Comparison of ENCODE assay signal across 9 mouse cellular contexts in the genomic region with DNA sequence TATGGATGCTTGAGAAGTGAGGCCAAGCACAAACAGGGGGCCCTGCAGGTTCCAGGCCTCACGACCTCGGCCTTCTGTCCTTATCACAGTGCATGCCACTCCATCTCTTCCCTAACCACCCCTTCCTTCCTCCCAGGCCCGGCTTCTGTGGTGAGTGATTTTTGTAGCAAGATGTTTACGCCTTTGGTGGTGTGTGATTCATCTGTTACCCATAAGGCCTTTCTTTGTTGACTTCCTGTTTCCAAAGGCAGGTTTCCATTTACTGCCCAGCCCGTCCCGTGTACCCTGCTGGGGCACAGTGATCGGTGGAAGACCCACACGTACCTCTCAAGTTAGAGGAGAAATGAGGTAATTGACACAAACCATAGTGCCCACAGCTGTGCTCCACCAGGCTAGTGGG. TPM values are rescaled to one million over a fixed set of nuclear protein-coding genes. Genes with fewer than 3 reads are reported as not detected.
A peak's percentile ranks its signal among the peaks of the same experiment; 100 is the strongest.
DNase-seq lines count a peak whose midpoint lies in the region; ATAC-seq and TF ChIP-seq lines count a peak whose summit lies in the region.
"Had no signal": no experiment of that assay in that cellular context is flagged by ENCODE, and none has a peak within 500 bp of the region (broad histone marks: within the 10 kb centered on the region; RNA-seq: fewer than 3 reads in every experiment).

No protein-coding gene starts in this region.

- H3K27me3 ChIP-seq in liver, embryonic 12.5 days (replicated peaks): no peaks in the 10 kb centered on the region
- H3K27me3 ChIP-seq in hindbrain, embryonic 16.5 days (replicated peaks; ENCODE audit: control insufficient read depth, insufficient read depth, low read length): no peaks in the 10 kb centered on the region
- no peaks in the 10 kb centered on the region for H3K27me3 ChIP-seq in cerebellum, adult 2 months (ENCODE audit: control insufficient read depth, insufficient read depth, low read length)
- H3K27me3 ChIP-seq: limb, embryonic 15.5 days had no signal

- H3K4me3 ChIP-seq in liver, embryonic 12.5 days: no peak overlapping the region
- no peak overlapping the region for H3K4me3 ChIP-seq in hindbrain, embryonic 16.5 days (ENCODE audit: low read length)
- no peak overlapping the region for H3K4me3 ChIP-seq in cerebellum, adult 2 months (replicated peaks; ENCODE audit: insufficient read depth, low read depth, low read length)
- H3K4me3 ChIP-seq: limb, embryonic 15.5 days had no signal

- H3K9ac ChIP-seq in liver, embryonic 12.5 days: no peak overlapping the region
- H3K9ac ChIP-seq in hindbrain, embryonic 16.5 days (ENCODE audit: low read depth, low read length): no peak overlapping the region
- H3K9ac ChIP-seq: limb, embryonic 15.5 days had no signal

- TF ChIP-seq POLR2A in cerebellum, adult 2 months (IDR thresholded peaks at IDR 0.05; ENCODE audit: borderline replicate concordance, insufficient read depth, low read length): no peak

- 14% methylated on average over 8 of the region's 8 CpGs for WGBS in liver, embryonic 12.5 days (ENCODE audit: insufficient replicate concordance)
- WGBS in hindbrain, embryonic 16.5 days: 81% methylated on average over 8 of the region's 8 CpGs
- 83% methylated on average over 8 of the region's 8 CpGs for WGBS in cerebellum, adult 2 months

- ATAC-seq in CD4-positive, CD25-positive, alpha-beta regulatory T cell, adult 4 months: peak; percentile 88
- ATAC-seq in liver, embryonic 12.5 days: peak; percentile 51
- peak; percentile 90 for ATAC-seq in neutrophil, adult 5-6 weeks (ENCODE audit: extremely low read depth, insufficient number of reproducible peaks, low FRiP score, poor library complexity, severe bottlenecking)
- ATAC-seq in hindbrain, embryonic 16.5 days: no peak

- no peaks in the 10 kb centered on the region for H3K9me3 ChIP-seq in liver, embryonic 12.5 days (replicated peaks)
- no peaks in the 10 kb centered on the region for H3K9me3 ChIP-seq in hindbrain, embryonic 16.5 days (ENCODE audit: control insufficient read depth, low read length)
- H3K9me3 ChIP-seq: limb, embryonic 15.5 days had no signal

- H3K27ac ChIP-seq in liver, embryonic 12.5 days: 0 out of 2 replicates have a peak overlapping the region, but pooled peaks have one; percentile 30
- no peak overlapping the region for H3K27ac ChIP-seq in hindbrain, embryonic 16.5 days (ENCODE audit: low read depth, low read length)
- no peak overlapping the region for H3K27ac ChIP-seq in cerebellum, adult 2 months (ENCODE audit: insufficient read depth, low read length)
- H3K27ac ChIP-seq: limb, embryonic 15.5 days had no signal

- H3K36me3 ChIP-seq in liver, embryonic 12.5 days: no peaks in the 10 kb centered on the region
- H3K36me3 ChIP-seq in hindbrain, embryonic 16.5 days (ENCODE audit: control insufficient read depth, insufficient read depth, low read length): no peaks in the 10 kb centered on the region
- H3K36me3 ChIP-seq: limb, embryonic 15.5 days had no signal

- H3K4me2 ChIP-seq in liver, embryonic 12.5 days: 0 out of 2 replicates have a peak overlapping the region, but pooled peaks have one; percentile 1
- no peak overlapping the region for H3K4me2 ChIP-seq in hindbrain, embryonic 16.5 days (ENCODE audit: low read length)
- H3K4me2 ChIP-seq: limb, embryonic 15.5 days had no signal

- TF ChIP-seq CTCF in cerebellum, adult 2 months (IDR thresholded peaks at IDR 0.05; ENCODE audit: borderline replicate concordance, insufficient read depth, low read depth, low read length): no peak

- DNase-seq in c-Kit-positive CD71-positive TER-119-positive erythroid progenitor cells, embryonic 14.5 days (ENCODE audit: low spot score): peak; percentile 8
- DNase-seq in gastrocnemius, postnatal 14 days: no peak
- DNase-seq in retina, embryonic 14.5 days (ENCODE audit: low spot score): no peak
- DNase-seq in cerebellum, adult 2 months: no peak

- peaks cover 24% of the 10 kb centered on the region for H3K4me1 ChIP-seq in liver, embryonic 12.5 days
- H3K4me1 ChIP-seq in hindbrain, embryonic 16.5 days (ENCODE audit: control insufficient read depth, insufficient read depth, low read depth, low read length): peaks cover 5% of the 10 kb centered on the region
- peaks cover 6% of the 10 kb centered on the region for H3K4me1 ChIP-seq in cerebellum, adult 2 months (ENCODE audit: control insufficient read depth, insufficient read depth, low read length)

- intact Hi-C loops in gastrocnemius, postnatal 14 days (cut with DNase I; ENCODE audit: low total_unique reads): no loop called here

RNA-seq across cellular contexts. Expression of a gene that starts 29.1 kb away (rescaled TPM):
- 1 to 10 TPM; 1.2 to 1.5 TPM for polyA plus RNA-seq in CD4-positive, CD25-positive, alpha-beta regulatory T cell, adult 4 months (2017; shearing (Covaris generic))
- 1.9 and 2.8 TPM in 2 replicates for polyA plus RNA-seq in liver, embryonic 12.5 days (2016; fragmentation: Nextera tagmentation; extraction: Ambion mirVana)
- total RNA-seq in neutrophil, adult 5-6 weeks (2017): 0.86 and 1.4 TPM in 2 replicates
- total RNA-seq in gastrocnemius, postnatal 14 days (2021): under 1 TPM in 1 of 2 experiments, not detected in 1; 0.23 TPM
- polyA plus RNA-seq in hindbrain, embryonic 16.5 days (2015; fragmentation: Nextera tagmentation; extraction: Ambion mirVana): 0.63 and 0.82 TPM in 2 replicates
- 0.13 and 0.29 TPM in 2 replicates for polyA plus RNA-seq in cerebellum, adult 2 months (2012; rRNA removed)

RNA-seq across cellular contexts. Expression of a gene that starts 29.4 kb away (rescaled TPM):
- polyA plus RNA-seq in CD4-positive, CD25-positive, alpha-beta regulatory T cell, adult 4 months (2017; shearing (Covaris generic)): 1 to 10 TPM; 1.8 to 2.6 TPM
- polyA plus RNA-seq in liver, embryonic 12.5 days (2016; fragmentation: Nextera tagmentation; extraction: Ambion mirVana): 27.3 and 28.2 TPM in 2 replicates
- 1.4 and 1.5 TPM in 2 replicates for total RNA-seq in neutrophil, adult 5-6 weeks (2017)
- under 1 TPM; 0.35 to 0.47 TPM for total RNA-seq in gastrocnemius, postnatal 14 days (2021)
- polyA plus RNA-seq in hindbrain, embryonic 16.5 days (2015; fragmentation: Nextera tagmentation; extraction: Ambion mirVana): 24.1 and 27.8 TPM in 2 replicates
- polyA plus RNA-seq in cerebellum, adult 2 months (2012; rRNA removed): 9.2 and 9.4 TPM in 2 replicates

RNA-seq across cellular contexts. Expression of a gene that starts 39.6 kb away (rescaled TPM):
- 1,000 to 10,000 TPM; 1,918 to 1,991 TPM for polyA plus RNA-seq in CD4-positive, CD25-positive, alpha-beta regulatory T cell, adult 4 months (2017; shearing (Covaris generic))
- 19.0 and 22.3 TPM in 2 replicates for polyA plus RNA-seq in liver, embryonic 12.5 days (2016; fragmentation: Nextera tagmentation; extraction: Ambion mirVana)
- 1,836 and 1,901 TPM in 2 replicates for total RNA-seq in neutrophil, adult 5-6 weeks (2017)
- 10 to 100 TPM; 12.6 to 14.3 TPM for total RNA-seq in gastrocnemius, postnatal 14 days (2021)
- polyA plus RNA-seq in hindbrain, embryonic 16.5 days (2015; fragmentation: Nextera tagmentation; extraction: Ambion mirVana): 24.4 and 32.9 TPM in 2 replicates
- polyA plus RNA-seq in cerebellum, adult 2 months (2012; rRNA removed): 9.0 and 14.8 TPM in 2 replicates

RNA-seq across cellular contexts. Expression of a gene that starts 46.0 kb away (rescaled TPM):
- polyA plus RNA-seq in CD4-positive, CD25-positive, alpha-beta regulatory T cell, adult 4 months (2017; shearing (Covaris generic)): 10 to 100 TPM; 11.0 to 16.0 TPM
- 13.9 and 18.1 TPM in 2 replicates for polyA plus RNA-seq in liver, embryonic 12.5 days (2016; fragmentation: Nextera tagmentation; extraction: Ambion mirVana)
- total RNA-seq in neutrophil, adult 5-6 weeks (2017): 178 and 186 TPM in 2 replicates
- 10 to 100 TPM; 68.9 to 70.5 TPM for total RNA-seq in gastrocnemius, postnatal 14 days (2021)
- polyA plus RNA-seq in hindbrain, embryonic 16.5 days (2015; fragmentation: Nextera tagmentation; extraction: Ambion mirVana): 25.7 and 27.3 TPM in 2 replicates
- 226 and 230 TPM in 2 replicates for polyA plus RNA-seq in cerebellum, adult 2 months (2012; rRNA removed)

RNA-seq across cellular contexts. Expression of a gene that starts 48.6 kb away (rescaled TPM):
- polyA plus RNA-seq in CD4-positive, CD25-positive, alpha-beta regulatory T cell, adult 4 months (2017; shearing (Covaris generic)): not detected
- polyA plus RNA-seq in liver, embryonic 12.5 days (2016; fragmentation: Nextera tagmentation; extraction: Ambion mirVana): 0.45 and 0.55 TPM in 2 replicates
- 0.86 and 2.0 TPM in 2 replicates for total RNA-seq in neutrophil, adult 5-6 weeks (2017)
- total RNA-seq in gastrocnemius, postnatal 14 days (2021): 1 to 10 TPM; 2.0 to 2.1 TPM
- polyA plus RNA-seq in hindbrain, embryonic 16.5 days (2015; fragmentation: Nextera tagmentation; extraction: Ambion mirVana): 324 and 417 TPM in 2 replicates
- 72.5 and 99.7 TPM in 2 replicates for polyA plus RNA-seq in cerebellum, adult 2 months (2012; rRNA removed)

Comparison
In these comparisons a context has a peak if more than half of its experiments do, and no peak if none do; other contexts are left out.
1. RNA of a gene that starts 39.6 kb away (polyA plus RNA-seq): 1,918 to 1,991 TPM in CD4-positive, CD25-positive, alpha-beta regulatory T cell, adult 4 months; 24.4 to 32.9 TPM in hindbrain, embryonic 16.5 days, 19.0 to 22.3 TPM in liver, embryonic 12.5 days and 9.0 to 14.8 TPM in cerebellum, adult 2 months; every median in the first group is over 10 times any median in the second.